Mouse (Mus musculus): ENCODE measurements around the gene Krtap3-2. TPM values are rescaled to one million over a fixed set of nuclear protein-coding genes. Genes with fewer than 3 reads are reported as not detected.
"Not testable (repeated sequence)": the region's sequence is repeated elsewhere in the genome, so short reads cannot be mapped to it uniquely, and the experiment has no call there.

Gene Krtap3-2
- polyA plus RNA-seq (2012; rRNA removed): 0.15 and 0.19 TPM in 2 replicates

- H3K4me3 ChIP-seq (ENCODE audit: control insufficient read depth, insufficient read depth, low read length): no peak within 1 kb of the TSS
- TF ChIP-seq POLR2A (IDR thresholded peaks at IDR 0.05; ENCODE audit: control insufficient read depth, extremely low read depth, insufficient read depth, low read length, poor library complexity) (no peak), CTCF (IDR thresholded peaks at IDR 0.05; ENCODE audit: borderline replicate concordance, control insufficient read depth, extremely low read depth, insufficient read depth, low read length, poor library complexity) (no peak)
- no peak within 1 kb of the TSS for H3K27ac ChIP-seq (ENCODE audit: control insufficient read depth, insufficient read depth, low read length)
- no peak for DNase-seq
- no peaks in the 10 kb centered on the region for H3K36me3 ChIP-seq (ENCODE audit: control insufficient read depth, insufficient read depth, low read length)
- WGBS: 84% methylated on average over 2 of the region's 2 CpGs
- no peaks in the 10 kb centered on the region for H3K27me3 ChIP-seq (ENCODE audit: control insufficient read depth, insufficient read depth, low read length)
- no peaks in the 10 kb centered on the region for H3K4me1 ChIP-seq (replicated peaks; ENCODE audit: control insufficient read depth, insufficient read depth, low read length)
Observed at GRCm38 (mm10) chr11:99556753-99557152, at the start of gene Krtap3-2. Krtap3-2 (minus strand) TSS chr11:99556853.

DNA sequence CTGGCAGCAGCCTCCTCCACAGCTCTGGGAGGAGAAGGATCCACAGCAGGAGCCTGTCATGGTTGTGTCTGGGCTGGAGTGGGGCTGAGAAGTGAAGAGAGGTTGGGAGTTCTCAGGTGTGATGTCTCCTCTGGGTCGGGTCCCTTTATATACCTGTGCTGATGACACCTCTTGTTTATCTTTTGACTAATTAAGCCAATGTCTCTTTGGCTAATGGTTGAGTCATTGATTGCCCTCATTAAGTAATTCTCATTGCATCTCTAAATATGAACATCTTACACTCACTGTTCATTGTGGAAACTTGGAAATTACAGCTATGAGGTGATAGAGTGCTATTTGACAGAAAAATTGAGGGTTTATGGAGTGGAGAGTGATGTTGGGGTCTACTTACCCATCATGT lies 46.6 kb upstream of the Krtap3-2 start, which contains the start of gene Gm11938:
Gene Gm11938, minus strand, starts transcription at position 101 of the 400 bp plus-strand sequence.
- not testable (repeated sequence) for H3K36me3 ChIP-seq (ENCODE audit: control insufficient read depth, insufficient read depth, low read length); H3K4me3 ChIP-seq (ENCODE audit: control insufficient read depth, insufficient read depth, low read length); H3K27ac ChIP-seq (ENCODE audit: control insufficient read depth, insufficient read depth, low read length); H3K27me3 ChIP-seq (ENCODE audit: control insufficient read depth, insufficient read depth, low read length); DNase-seq; H3K4me1 ChIP-seq (replicated peaks; ENCODE audit: control insufficient read depth, insufficient read depth, low read length)
- WGBS: 45% methylated on average over 1 of the region's 1 CpGs

- 88% methylated on average over 6 of the region's 6 CpGs for WGBS
- H3K36me3 ChIP-seq (ENCODE audit: control insufficient read depth, insufficient read depth, low read length); H3K27me3 ChIP-seq (ENCODE audit: control insufficient read depth, insufficient read depth, low read length); DNase-seq; H3K4me1 ChIP-seq (replicated peaks; ENCODE audit: control insufficient read depth, insufficient read depth, low read length); H3K4me3 ChIP-seq (ENCODE audit: control insufficient read depth, insufficient read depth, low read length); H3K27ac ChIP-seq (ENCODE audit: control insufficient read depth, insufficient read depth, low read length): not testable (repeated sequence)
Observed at GRCm38 (mm10) chr11:99597742-99598141, 41.1 kb upstream of the Krtap3-2 start, which contains the start of gene Krtap9-3. Krtap9-3 (minus strand) TSS chr11:99598105.

DNA sequence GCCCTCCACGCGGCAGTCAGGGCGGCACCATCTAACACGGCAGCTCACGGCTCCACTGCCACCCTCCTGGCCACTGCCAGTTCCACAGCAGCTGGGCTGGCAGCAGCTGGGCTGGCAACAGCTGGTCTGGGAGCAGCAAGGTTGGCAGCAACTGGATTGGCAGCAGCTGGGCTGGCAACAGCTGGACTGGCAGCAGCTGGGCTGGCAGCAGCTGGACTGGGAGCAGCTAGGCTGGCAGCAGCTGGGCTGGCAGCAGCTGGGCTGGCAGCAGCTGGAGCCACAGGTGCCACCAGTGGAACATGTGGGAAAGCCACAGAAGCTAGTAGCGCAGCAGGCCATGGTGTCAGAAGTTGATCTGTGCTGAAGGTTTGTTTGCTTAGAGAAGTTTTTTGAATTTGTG lies 34.3 kb upstream of the Krtap3-2 start, which contains the start of gene Krtap1-3:
Gene Krtap1-3, minus strand, starts transcription at position 359 of the 400 bp plus-strand sequence.
- Histone ChIP-seq H3K36me3 (ENCODE audit: control insufficient read depth, insufficient read depth, low read length) (no peaks in the 10 kb centered on the region), H3K4me3 (ENCODE audit: control insufficient read depth, insufficient read depth, low read length) (no peak within 1 kb of the TSS), H3K27ac (ENCODE audit: control insufficient read depth, insufficient read depth, low read length) (no peak within 1 kb of the TSS), H3K4me1 (replicated peaks; ENCODE audit: control insufficient read depth, insufficient read depth, low read length) (no peaks in the 10 kb centered on the region), H3K27me3 (ENCODE audit: control insufficient read depth, insufficient read depth, low read length) (no peaks in the 10 kb centered on the region)
- no peak for DNase-seq
- TF ChIP-seq POLR2A (IDR thresholded peaks at IDR 0.05; ENCODE audit: control insufficient read depth, extremely low read depth, insufficient read depth, low read length, poor library complexity): no peak
- no peak for TF ChIP-seq CTCF (IDR thresholded peaks at IDR 0.05; ENCODE audit: borderline replicate concordance, control insufficient read depth, extremely low read depth, insufficient read depth, low read length, poor library complexity)
- WGBS: 88% methylated on average over 6 of the region's 6 CpGs

- 91% methylated on average over 7 of the region's 7 CpGs for WGBS
- DNase-seq: no peak
- TF ChIP-seq POLR2A (IDR thresholded peaks at IDR 0.05; ENCODE audit: control insufficient read depth, extremely low read depth, insufficient read depth, low read length, poor library complexity): no peak
- no peak for TF ChIP-seq CTCF (IDR thresholded peaks at IDR 0.05; ENCODE audit: borderline replicate concordance, control insufficient read depth, extremely low read depth, insufficient read depth, low read length, poor library complexity)
Observed at GRCm38 (mm10) chr11:99585096-99585495, 28.4 kb upstream of the Krtap3-2 start.

GRCm38 (mm10) chr11:99583245-99583704 lies 26.6 kb upstream of the Krtap3-2 start, which contains the start of gene Krtap1-4:
Krtap1-4 (minus strand) TSS chr11:99583654.
- Histone ChIP-seq H3K4me3 (ENCODE audit: control insufficient read depth, insufficient read depth, low read length) (no peak within 1 kb of the TSS), H3K36me3 (ENCODE audit: control insufficient read depth, insufficient read depth, low read length) (no peaks in the 10 kb centered on the region), H3K4me1 (replicated peaks; ENCODE audit: control insufficient read depth, insufficient read depth, low read length) (no peaks in the 10 kb centered on the region), H3K27ac (ENCODE audit: control insufficient read depth, insufficient read depth, low read length) (no peak within 1 kb of the TSS), H3K27me3 (ENCODE audit: control insufficient read depth, insufficient read depth, low read length) (no peaks in the 10 kb centered on the region)
- WGBS: 85% methylated on average over 5 of the region's 5 CpGs
- TF ChIP-seq CTCF (IDR thresholded peaks at IDR 0.05; ENCODE audit: borderline replicate concordance, control insufficient read depth, extremely low read depth, insufficient read depth, low read length, poor library complexity) (no peak), POLR2A (IDR thresholded peaks at IDR 0.05; ENCODE audit: control insufficient read depth, extremely low read depth, insufficient read depth, low read length, poor library complexity) (no peak)
- DNase-seq: no peak

More at GRCm38 (mm10) chr11:99585096-99585495, 28.4 kb upstream of the Krtap3-2 start:
- H3K27ac ChIP-seq (ENCODE audit: control insufficient read depth, insufficient read depth, low read length): no peak overlapping the region
- no peaks in the 10 kb centered on the region for H3K27me3 ChIP-seq (ENCODE audit: control insufficient read depth, insufficient read depth, low read length)
- no peaks in the 10 kb centered on the region for H3K36me3 ChIP-seq (ENCODE audit: control insufficient read depth, insufficient read depth, low read length)
- no peaks in the 10 kb centered on the region for H3K4me1 ChIP-seq (replicated peaks; ENCODE audit: control insufficient read depth, insufficient read depth, low read length)
- no peak overlapping the region for H3K4me3 ChIP-seq (ENCODE audit: control insufficient read depth, insufficient read depth, low read length)

- Histone ChIP-seq H3K27ac (ENCODE audit: control insufficient read depth, insufficient read depth, low read length) (no peak overlapping the region), H3K4me1 (replicated peaks; ENCODE audit: control insufficient read depth, insufficient read depth, low read length) (no peaks in the 10 kb centered on the region), H3K4me3 (ENCODE audit: control insufficient read depth, insufficient read depth, low read length) (no peak overlapping the region), H3K27me3 (ENCODE audit: control insufficient read depth, insufficient read depth, low read length) (no peaks in the 10 kb centered on the region), H3K36me3 (ENCODE audit: control insufficient read depth, insufficient read depth, low read length) (no peaks in the 10 kb centered on the region)
- 92% methylated on average over 6 of the region's 6 CpGs for WGBS
- no peak for DNase-seq
- no peak for TF ChIP-seq POLR2A (IDR thresholded peaks at IDR 0.05; ENCODE audit: control insufficient read depth, extremely low read depth, insufficient read depth, low read length, poor library complexity)
- TF ChIP-seq CTCF (IDR thresholded peaks at IDR 0.05; ENCODE audit: borderline replicate concordance, control insufficient read depth, extremely low read depth, insufficient read depth, low read length, poor library complexity): no peak
Observed at GRCm38 (mm10) chr11:99581564-99581963, 24.9 kb upstream of the Krtap3-2 start.

Measured in thymus, adult 2 months (tissue).